Mouse (Mus musculus): Measurements from ENCODE around the gene Rpain. TPM values are rescaled to one million over a fixed set of nuclear protein-coding genes. Genes with fewer than 3 reads are reported as not detected.

Rpain gene
- total RNA-seq, 2 experiments from 2014 or later, result 11.4 to 13.4 TPM

Other genes starting within 250 kb of the Rpain start
- 10 to 100 TPM in 1 of 2 experiments, 1 to 10 TPM in 1; 7.4 to 10.8 TPM for gene Zfp3, start 206.0 kb upstream of the Rpain start, total RNA-seq (2021)
- gene Scimp, start 157.6 kb upstream of the Rpain start, total RNA-seq (2021), result under 1 TPM in 1 of 2 experiments, not detected in 1; 0.22 TPM
- gene Rabep1, start 125.4 kb upstream of the Rpain start, total RNA-seq (2021), result 10 to 100 TPM; 22.7 to 24.3 TPM
- 10 to 100 TPM; 36.7 to 38.6 TPM for gene Nup88, start 240 bp upstream of the Rpain start, total RNA-seq (2021)
- 100 to 1,000 TPM; 146 to 150 TPM for gene C1qbp, start 12.8 kb downstream of the Rpain start, total RNA-seq (2021)
- 1 to 10 TPM; 7.0 to 9.8 TPM for gene Dhx33, start 34.2 kb downstream of the Rpain start, total RNA-seq (2021)
- 1 to 10 TPM; 5.1 to 6.4 TPM for gene Mis12, start 49.4 kb downstream of the Rpain start, total RNA-seq (2021)
- 10 to 100 TPM; 15.9 to 19.3 TPM for gene Derl2, start 49.6 kb downstream of the Rpain start, total RNA-seq (2021)
- gene 6330403K07Rik, start 63.3 kb downstream of the Rpain start, total RNA-seq (2021), result 1 to 10 TPM in 1 of 2 experiments, under 1 TPM in 1; 0.84 to 1.5 TPM
- gene Nlrp1a, start 174.5 kb downstream of the Rpain start, total RNA-seq (2021), result under 1 TPM; 0.37 to 0.66 TPM

Data from gastrocnemius, postnatal 14 days (tissue).